Mouse (Mus musculus) neutrophil, adult 59 days (primary cell): Measurements from ENCODE around the gene Fam149a. TPM values are rescaled to one million over a fixed set of nuclear protein-coding genes. Genes with fewer than 3 reads are reported as not detected.

Experiments
- total RNA-seq, 2 experiments: library from RNA; stranded (reverse); gene quantifications; 1 replicate in 1 of 2; 2 replicates in 1 of 2; pipeline ENCODE4 v1.2.4; 2023

Gene Fam149a
- under 1 TPM; 0.24 to 0.29 TPM for total RNA-seq

GRCm38 (mm10) chr8:45381963-45382347 is at the start of gene Fam149a:
TSS of gene Fam149a (minus strand) at chr8:45382291.

GRCm38 (mm10) chr8:45410882-45411281 is 28.8 kb upstream of the Fam149a start, which contains the start of gene Tlr3:
TSS of gene Tlr3 (minus strand) at chr8:45411080.

GRCm38 (mm10) chr8:45332685-45333409 is 49.2 kb downstream of the Fam149a start, which contains the start of gene Cyp4v3:
TSS of gene Cyp4v3 (minus strand) at chr8:45333216.

GRCm38 (mm10) chr8:45308366-45308765 is 73.7 kb downstream of the Fam149a start, which contains the start of gene Gm45753:
TSS of gene Gm45753 (minus strand) at chr8:45308466.

GRCm38 (mm10) chr8:45294687-45295086 is 87.4 kb downstream of the Fam149a start, which contains the start of gene Klkb1:
TSS of gene Klkb1 (minus strand) at chr8:45294859.

Other genes starting within 250 kb of the Fam149a start
- gene F11, start 120.3 kb downstream of the Fam149a start, total RNA-seq = not detected
- gene Klkb1, start 87.4 kb downstream of the Fam149a start, total RNA-seq = not detected
- not detected for gene Gm45753, start 73.8 kb downstream of the Fam149a start, total RNA-seq
- gene Cyp4v3, start 49.1 kb downstream of the Fam149a start, total RNA-seq = 1 to 10 TPM; 3.7 to 4.6 TPM
- gene Tlr3, start 28.8 kb upstream of the Fam149a start, total RNA-seq = 1 to 10 TPM in 1 of 2 experiments, under 1 TPM in 1; 0.37 to 1.0 TPM
- gene Sorbs2, start 125.5 kb upstream of the Fam149a start, total RNA-seq = under 1 TPM; 0.15 to 0.20 TPM